In genomic region chr5:20378071-20378800, GRCm38 (mm10) we compare ENCODE assay signal across 20 mouse cellular contexts.
A peak's percentile ranks its signal among the peaks of the same experiment; 100 is the strongest.
DNase-seq lines count a peak whose midpoint lies in the region; ATAC-seq and TF ChIP-seq lines count a peak whose summit lies in the region.
"Had no signal": no experiment of that assay in that cellular context is flagged by ENCODE, and none has a peak within 500 bp of the region (broad histone marks: within the 10 kb centered on the region; RNA-seq: fewer than 3 reads in every experiment).

No protein-coding gene starts in this region.

- peak; percentile 47 for DNase-seq in cerebellum, adult 9-10 months
- DNase-seq in cerebellum, adult 8-10 months = no peak
- peak; percentile 57 for DNase-seq in forebrain, postnatal 0 days
- DNase-seq in layer of hippocampus, postnatal 36 days = peak; percentile 26 to 30
- DNase-seq: heart, postnatal 10 days; kidney, adult 9 months; kidney, postnatal 4 days; liver, embryonic 13.5 days; lung, embryonic 14.5 days; lung, postnatal 4 days; thymus, postnatal 14 days had no signal

- no peaks in the 10 kb centered on the region for H3K27me3 ChIP-seq in forebrain, embryonic 15.5 days
- no peaks in the 10 kb centered on the region for H3K27me3 ChIP-seq in forebrain, embryonic 12.5 days
- no peaks in the 10 kb centered on the region for H3K27me3 ChIP-seq in forebrain, postnatal 0 days (ENCODE audit: insufficient read depth, low read length)
- H3K27me3 ChIP-seq: hindbrain, embryonic 13.5 days; limb, embryonic 13.5 days; liver, embryonic 13.5 days; neural tube, embryonic 15.5 days had no signal

- no peaks in the 10 kb centered on the region for H3K36me3 ChIP-seq in forebrain, embryonic 15.5 days
- H3K36me3 ChIP-seq in forebrain, embryonic 12.5 days (replicated peaks) = no peaks in the 10 kb centered on the region
- H3K36me3 ChIP-seq in forebrain, postnatal 0 days (ENCODE audit: insufficient read depth) = 0 out of 2 replicates have a peak, but pooled peaks cover 4% of the 10 kb centered on the region
- H3K36me3 ChIP-seq: G1E; limb, embryonic 13.5 days; liver, embryonic 13.5 days; neural tube, embryonic 15.5 days had no signal

- peak overlapping the region; percentile 64; the same call in 1 of the 2 replicates for H3K27ac ChIP-seq in forebrain, embryonic 15.5 days (replicated peaks)
- H3K27ac ChIP-seq in forebrain, embryonic 12.5 days = no peak overlapping the region
- no peak overlapping the region for H3K27ac ChIP-seq in forebrain, postnatal 0 days (ENCODE audit: low read depth, low read length)
- H3K27ac ChIP-seq: hindbrain, embryonic 13.5 days; limb, embryonic 13.5 days; liver, embryonic 13.5 days; neural tube, embryonic 15.5 days had no signal

- TF ChIP-seq CTCF in forebrain, postnatal 0 days (IDR thresholded peaks at IDR 0.05; ENCODE audit: low read depth) = no peak

- no peaks in the 10 kb centered on the region for H3K9me3 ChIP-seq in forebrain, embryonic 15.5 days
- no peaks in the 10 kb centered on the region for H3K9me3 ChIP-seq in forebrain, embryonic 12.5 days
- H3K9me3 ChIP-seq in forebrain, postnatal 0 days (ENCODE audit: low read length) = no peaks in the 10 kb centered on the region
- H3K9me3 ChIP-seq: G1E; hindbrain, embryonic 13.5 days; limb, embryonic 13.5 days; liver, embryonic 13.5 days; neural tube, embryonic 15.5 days had no signal

- peak; percentile 68 for ATAC-seq in forebrain, embryonic 15.5 days (replicated peaks)
- ATAC-seq in forebrain, embryonic 12.5 days (ENCODE audit: low FRiP score) = no peak
- ATAC-seq in forebrain, postnatal 0 days = peak; percentile 8; the same call in 1 of the 2 replicates
- no peak for ATAC-seq in erythroblast, adult 5-6 weeks (replicated peaks; ENCODE audit: low FRiP score, poor library complexity, severe bottlenecking)
- ATAC-seq: midbrain, embryonic 16.5 days had no signal

- 69% methylated on average over 11 of the region's 11 CpGs for WGBS in forebrain, embryonic 15.5 days
- WGBS in forebrain, embryonic 12.5 days = 90% methylated on average over 11 of the region's 11 CpGs
- 62% methylated on average over 11 of the region's 11 CpGs for WGBS in forebrain, postnatal 0 days

- H3K4me2 ChIP-seq in forebrain, embryonic 15.5 days (replicated peaks) = no peak overlapping the region
- no peak overlapping the region for H3K4me2 ChIP-seq in forebrain, embryonic 12.5 days
- no peak overlapping the region for H3K4me2 ChIP-seq in forebrain, postnatal 0 days (ENCODE audit: low read depth)
- H3K4me2 ChIP-seq: heart, embryonic 11.5 days; hindbrain, embryonic 13.5 days; limb, embryonic 13.5 days; liver, embryonic 13.5 days; lung, embryonic 14.5 days; neural tube, embryonic 15.5 days had no signal

- H3K4me1 ChIP-seq in forebrain, embryonic 15.5 days = no peaks in the 10 kb centered on the region
- H3K4me1 ChIP-seq in forebrain, embryonic 12.5 days = no peaks in the 10 kb centered on the region
- no peaks in the 10 kb centered on the region for H3K4me1 ChIP-seq in forebrain, postnatal 0 days (ENCODE audit: insufficient read depth)
- H3K4me1 ChIP-seq: hindbrain, embryonic 13.5 days; limb, embryonic 13.5 days; liver, embryonic 13.5 days; neural tube, embryonic 15.5 days had no signal

- no peak overlapping the region for H3K9ac ChIP-seq in forebrain, embryonic 15.5 days (replicated peaks)
- H3K9ac ChIP-seq in forebrain, embryonic 12.5 days = no peak overlapping the region
- H3K9ac ChIP-seq in forebrain, postnatal 0 days = no peak overlapping the region
- H3K9ac ChIP-seq: hindbrain, embryonic 13.5 days; limb, embryonic 13.5 days; liver, embryonic 13.5 days; lung, embryonic 14.5 days; neural tube, embryonic 15.5 days had no signal

- no peak overlapping the region for H3K4me3 ChIP-seq in forebrain, embryonic 15.5 days
- no peak overlapping the region for H3K4me3 ChIP-seq in forebrain, embryonic 12.5 days (replicated peaks)
- H3K4me3 ChIP-seq in forebrain, postnatal 0 days (ENCODE audit: low read depth, low read length) = no peak overlapping the region
- H3K4me3 ChIP-seq: hindbrain, embryonic 13.5 days; limb, embryonic 13.5 days; liver, embryonic 13.5 days; neural tube, embryonic 15.5 days had no signal

Comparison
In these comparisons a context has a peak if more than half of its experiments do, and no peak if none do; other contexts are left out.
1. ATAC-seq: peak in forebrain, embryonic 15.5 days (single experiment) and forebrain, postnatal 0 days (single experiment); none in forebrain, embryonic 12.5 days (single experiment) and erythroblast, adult 5-6 weeks (single experiment).